Mouse (Mus musculus): ENCODE measurements around the gene Gm49354.
"Not testable (repeated sequence)": the region's sequence is repeated elsewhere in the genome, so short reads cannot be mapped to it uniquely, and the experiment has no call there.

The Gm49354 gene

GRCm38 (mm10) chr13:59768531-59768930 is 13.5 kb downstream of the Gm49354 start:
- in situ Hi-C loops (cut with MboI; ENCODE audit: low sequenced_read_pairs): no loop called here

DNA sequence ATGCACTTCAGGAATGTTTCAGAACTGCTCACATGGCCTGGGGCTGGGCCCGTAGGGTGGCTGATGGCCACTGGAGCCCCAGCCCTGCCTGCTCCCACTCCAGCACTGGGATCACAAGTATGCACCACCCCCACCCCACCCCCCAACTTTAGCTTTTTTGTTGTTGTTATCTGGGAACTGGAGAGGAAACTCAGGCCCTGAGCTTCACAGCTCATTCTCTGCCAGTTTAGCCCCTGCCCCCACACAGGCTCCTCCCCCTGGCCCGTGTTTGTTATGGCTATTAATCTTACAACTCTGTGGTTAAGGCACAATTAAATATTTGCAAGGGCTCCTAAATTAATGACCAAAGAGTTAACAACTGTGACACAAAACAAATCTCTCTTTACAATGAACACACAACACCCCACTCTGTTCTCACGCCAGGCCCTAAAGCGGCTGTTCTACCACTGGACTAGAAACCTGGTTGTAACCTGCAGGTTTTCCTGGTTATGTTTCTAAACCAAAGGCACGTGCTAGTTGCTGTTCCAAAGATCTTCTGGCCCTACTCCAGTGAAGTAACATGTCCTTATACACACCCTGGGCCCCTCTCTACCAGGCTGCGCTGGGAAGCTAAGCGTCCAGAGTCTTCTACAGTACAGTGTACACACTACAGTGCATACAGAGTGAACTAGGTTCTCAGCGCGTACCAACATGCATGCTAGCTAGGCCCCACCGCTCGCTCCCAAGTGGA is 15.1 kb downstream of the Gm49354 start:
- in situ Hi-C loops (cut with MboI; ENCODE audit: low sequenced_read_pairs): no loop called here

GRCm38 (mm10) chr13:59762791-59763190 is 19.3 kb downstream of the Gm49354 start:
- in situ Hi-C loops (cut with MboI; ENCODE audit: low sequenced_read_pairs): no loop called here

DNA sequence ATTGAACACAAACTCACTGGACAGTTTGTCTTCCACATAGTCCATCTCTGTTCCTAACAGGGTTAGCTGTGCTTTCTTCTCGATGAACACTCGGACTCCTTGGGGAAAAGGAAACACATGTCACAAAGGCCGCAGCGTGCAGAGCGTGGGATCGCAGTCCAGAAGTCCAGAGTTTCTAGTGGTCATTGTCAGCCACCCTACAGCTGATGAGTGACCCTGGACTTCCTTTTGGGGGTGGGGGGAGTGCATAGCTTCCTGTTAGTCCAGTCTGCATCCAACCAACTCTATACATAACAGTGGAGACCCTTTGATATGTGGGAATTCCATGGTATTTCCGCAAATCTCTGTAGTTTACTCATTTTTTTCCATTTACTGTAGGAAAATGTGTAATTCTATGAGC is 25.1 kb downstream of the Gm49354 start:
- in situ Hi-C loops (cut with MboI; ENCODE audit: low sequenced_read_pairs): no loop called here

DNA sequence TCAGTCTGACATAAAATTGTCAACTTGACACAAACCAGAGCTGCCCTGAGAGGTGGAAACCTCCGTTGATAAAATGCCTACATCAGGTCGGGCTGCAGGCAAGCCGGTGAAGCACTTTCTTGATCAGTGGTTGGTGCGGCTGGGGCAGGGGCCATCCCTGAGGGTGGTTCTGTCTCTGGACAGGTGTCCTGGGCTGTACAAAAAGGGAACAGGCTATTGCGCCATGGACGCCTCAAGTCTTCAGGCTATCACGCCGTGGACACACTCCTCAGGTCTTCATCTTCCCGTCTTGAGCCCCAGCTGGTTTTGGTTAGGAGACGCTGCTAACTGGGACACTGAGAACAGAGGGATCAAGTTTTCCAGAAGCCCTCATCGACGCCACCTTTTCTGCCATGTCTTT is 31.7 kb downstream of the Gm49354 start:
- in situ Hi-C loops (cut with MboI; ENCODE audit: low sequenced_read_pairs): no loop called here

GRCm38 (mm10) chr13:59746711-59747110 is 35.3 kb downstream of the Gm49354 start, which contains the start of gene 1700014D04Rik:
Gene 1700014D04Rik (minus strand): TSS chr13:59746752.
- in situ Hi-C loops (cut with MboI; ENCODE audit: low sequenced_read_pairs): loop anchor here (25.0 kb wide), 1 partner anchor 309 kb away; no protein-coding TSS in a partner anchor

GRCm38 (mm10) chr13:59746164-59746563 is 35.9 kb downstream of the Gm49354 start:
- in situ Hi-C loops (cut with MboI; ENCODE audit: low sequenced_read_pairs): loop anchor here (25.0 kb wide), 1 partner anchor 309 kb away; no protein-coding TSS in a partner anchor

- in situ Hi-C loops (cut with MboI; ENCODE audit: low sequenced_read_pairs): loop anchor here (25.0 kb wide), 1 partner anchor 308 kb away; no protein-coding TSS in a partner anchor
These were observed 36.6 kb downstream of the Gm49354 start for GRCm38 (mm10) chr13:59745462-59745861.

GRCm38 (mm10) chr13:59741697-59742096 is 40.3 kb downstream of the Gm49354 start:
- in situ Hi-C loops (cut with MboI; ENCODE audit: low sequenced_read_pairs): loop anchor here (25.0 kb wide), 1 partner anchor 304 kb away; no protein-coding TSS in a partner anchor

- in situ Hi-C loops (cut with MboI; ENCODE audit: low sequenced_read_pairs): loop anchor here (25.0 kb wide), 1 partner anchor 304 kb away; no protein-coding TSS in a partner anchor
These were observed 40.9 kb downstream of the Gm49354 start for GRCm38 (mm10) chr13:59741096-59741495.

DNA sequence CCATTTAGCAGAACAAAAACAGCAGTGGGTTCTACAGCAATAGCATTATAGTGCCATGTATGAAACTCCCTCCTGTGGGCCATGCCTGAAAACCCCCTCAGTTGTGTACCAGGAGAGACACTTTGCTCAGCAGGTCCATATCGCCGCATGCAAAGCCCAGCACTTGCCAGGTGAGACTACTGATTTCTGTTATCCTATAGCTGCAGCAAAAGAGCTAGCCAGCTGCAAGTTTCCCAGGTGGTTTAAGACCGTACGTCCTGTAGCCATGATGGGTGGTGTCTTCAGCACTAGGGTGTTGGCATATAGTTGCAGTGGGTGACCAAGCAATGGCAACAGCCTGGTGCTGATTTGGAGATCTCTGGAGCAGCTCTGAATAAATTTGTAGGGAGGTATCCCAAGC is 42.6 kb downstream of the Gm49354 start:
- in situ Hi-C loops (cut with MboI; ENCODE audit: low sequenced_read_pairs): loop anchor here (25.0 kb wide), 1 partner anchor 302 kb away; no protein-coding TSS in a partner anchor

DNA sequence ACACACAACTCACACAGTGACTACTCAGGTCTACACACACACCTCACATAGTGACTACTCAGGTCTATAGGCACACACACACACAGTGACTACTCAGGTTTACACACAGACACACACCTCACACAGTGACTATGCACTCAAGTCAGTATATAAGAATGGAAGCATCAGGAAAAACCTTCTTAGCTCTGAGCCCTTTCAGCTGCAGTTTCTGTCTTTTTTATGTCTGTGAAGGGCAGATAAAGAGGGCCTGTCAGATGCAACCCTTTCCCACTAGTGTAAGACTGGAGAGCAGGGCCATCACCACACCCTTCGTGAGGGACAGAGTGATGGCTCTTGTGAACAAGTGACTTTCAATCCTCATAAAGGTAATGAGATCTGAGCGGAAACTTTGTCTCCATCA is 43.6 kb downstream of the Gm49354 start:
- in situ Hi-C loops (cut with MboI; ENCODE audit: low sequenced_read_pairs): loop anchor here (25.0 kb wide), 1 partner anchor 301 kb away; no protein-coding TSS in a partner anchor

DNA sequence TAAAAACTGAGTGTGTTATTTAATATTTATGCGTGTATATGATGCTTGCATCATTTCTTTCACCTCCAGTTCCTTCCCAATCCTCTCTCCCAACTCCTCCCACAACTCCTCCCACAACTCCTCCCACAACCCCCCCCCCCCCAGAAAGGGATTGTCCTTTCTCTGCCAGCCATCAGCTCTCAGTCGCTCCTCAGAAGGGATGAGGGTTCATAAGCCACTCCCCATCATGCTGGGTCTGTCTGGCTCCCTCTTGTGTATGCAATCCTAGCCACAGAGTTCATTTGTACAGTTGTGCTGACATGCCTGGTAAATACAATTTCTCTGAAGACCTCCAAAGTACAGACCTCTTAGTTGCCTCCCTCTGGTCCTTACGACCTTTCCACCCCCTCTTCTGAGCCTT is 46.9 kb downstream of the Gm49354 start:
- in situ Hi-C loops (cut with MboI; ENCODE audit: low sequenced_read_pairs): loop anchor here (25.0 kb wide), 1 partner anchor 298 kb away; no protein-coding TSS in a partner anchor

- in situ Hi-C loops (cut with MboI; ENCODE audit: low sequenced_read_pairs): loop anchor here (25.0 kb wide), 1 partner anchor 297 kb away; no protein-coding TSS in a partner anchor
These were observed 47.7 kb downstream of the Gm49354 start for GRCm38 (mm10) chr13:59734347-59734746.

- in situ Hi-C loops (cut with MboI; ENCODE audit: low sequenced_read_pairs): loop anchor here (25.0 kb wide), 1 partner anchor 297 kb away; no protein-coding TSS in a partner anchor
These were observed 48.1 kb downstream of the Gm49354 start for GRCm38 (mm10) chr13:59733936-59734335.

DNA sequence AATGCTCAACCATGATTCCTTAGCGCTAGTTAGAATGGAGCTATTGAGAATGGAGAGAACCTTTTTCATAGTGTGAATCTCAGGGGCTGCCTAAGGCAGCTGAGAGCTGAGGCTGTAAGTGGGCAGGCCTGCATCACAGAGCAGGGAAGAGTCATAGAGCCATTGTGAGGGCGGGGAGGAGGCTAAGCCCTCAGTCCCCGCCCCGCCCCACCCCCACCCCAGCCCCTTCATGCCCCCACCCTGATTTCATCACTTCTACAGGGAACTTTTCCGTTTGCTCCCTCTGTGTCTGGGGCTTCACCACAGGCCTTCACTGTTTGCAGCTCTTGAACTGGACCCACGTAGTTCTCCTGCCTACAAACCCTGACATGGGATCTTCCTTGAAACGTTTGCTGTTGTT is 50.4 kb downstream of the Gm49354 start, which contains the start of gene Spata31d1d:
Gene Spata31d1d (minus strand): TSS at position 101 of the 400 bp plus-strand sequence.
- in situ Hi-C loops (cut with MboI; ENCODE audit: low sequenced_read_pairs): loop anchor here (25.0 kb wide), 1 partner anchor 294 kb away; no protein-coding TSS in a partner anchor

DNA sequence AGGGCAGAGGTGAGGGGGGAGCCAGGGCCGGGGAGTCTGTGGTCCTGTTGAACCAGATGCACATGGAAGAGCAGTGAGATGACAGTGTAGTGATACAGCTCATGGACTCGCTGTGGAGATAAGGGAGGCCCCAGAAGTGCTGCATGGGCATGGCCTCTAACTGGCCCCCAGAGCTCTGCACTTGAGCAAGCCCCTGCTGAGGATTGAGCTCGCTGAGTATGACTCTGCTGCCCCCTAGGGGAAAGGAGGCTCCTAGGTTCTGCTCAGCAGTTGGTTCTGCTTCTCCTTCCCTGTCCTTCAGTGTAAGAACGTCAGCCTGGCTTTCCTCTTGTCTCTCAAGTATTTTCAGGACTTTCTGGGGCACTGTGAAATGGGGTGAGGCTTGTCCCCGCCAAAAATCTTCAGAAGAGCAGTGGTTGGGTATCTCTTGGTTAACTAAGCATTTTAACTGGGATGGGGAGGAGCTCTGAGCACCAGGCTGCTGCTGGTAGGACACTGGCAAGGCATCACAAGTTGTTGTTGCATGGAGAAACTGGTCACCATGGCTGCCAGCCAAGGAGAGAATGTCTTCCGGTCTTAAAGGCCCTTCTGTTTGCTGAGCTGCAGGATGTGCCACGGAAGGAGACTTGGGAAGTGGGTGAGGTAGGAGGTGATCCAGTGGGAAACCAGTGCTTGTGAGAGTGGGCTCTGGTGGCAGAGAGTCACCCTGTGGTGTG is 53.5 kb downstream of the Gm49354 start:
- in situ Hi-C loops (cut with MboI; ENCODE audit: low sequenced_read_pairs): loop anchor here (25.0 kb wide), 1 partner anchor 291 kb away; no protein-coding TSS in a partner anchor

DNA sequence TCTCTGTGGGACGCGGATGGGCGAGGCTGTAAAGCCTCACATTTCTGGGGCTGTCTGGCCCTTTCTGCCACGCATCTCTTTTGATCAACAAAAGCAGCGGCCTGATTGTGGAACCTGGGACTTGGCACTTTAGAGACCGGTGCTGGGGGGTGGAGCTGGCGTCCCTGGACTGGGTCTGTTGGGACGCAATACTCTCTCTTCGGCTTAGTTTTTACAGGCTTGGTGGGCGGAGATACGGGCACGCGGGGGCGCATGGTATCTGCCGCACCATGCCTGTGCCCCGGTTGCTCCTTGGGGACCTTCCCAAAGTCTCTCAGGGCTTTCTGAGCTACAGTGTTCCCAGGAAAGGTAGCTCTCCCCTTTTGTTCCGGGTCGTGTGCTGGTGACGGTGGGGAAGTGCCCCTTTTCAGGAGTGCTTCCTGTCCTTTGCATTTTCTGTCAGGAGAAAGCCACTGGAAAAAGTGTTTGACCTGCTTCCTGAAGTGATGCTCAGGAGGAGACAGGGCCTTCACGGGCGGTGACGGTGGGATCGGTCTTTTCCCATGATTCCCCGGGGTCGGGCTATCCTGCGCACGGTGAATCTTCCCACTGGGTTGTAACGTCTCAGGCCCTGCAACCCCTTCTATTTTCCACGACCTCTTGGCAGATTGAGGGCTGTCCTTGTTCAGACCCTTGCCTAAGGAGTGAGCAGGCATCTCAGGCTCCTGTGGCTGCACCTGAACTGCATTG is 55.7 kb downstream of the Gm49354 start:
- in situ Hi-C loops (cut with MboI; ENCODE audit: low sequenced_read_pairs): loop anchor here (25.0 kb wide), 1 partner anchor 289 kb away; no protein-coding TSS in a partner anchor

GRCm38 (mm10) chr13:59722089-59722488 is 60.0 kb downstream of the Gm49354 start:
- in situ Hi-C loops (cut with MboI; ENCODE audit: low sequenced_read_pairs): not testable (repeated sequence)

DNA sequence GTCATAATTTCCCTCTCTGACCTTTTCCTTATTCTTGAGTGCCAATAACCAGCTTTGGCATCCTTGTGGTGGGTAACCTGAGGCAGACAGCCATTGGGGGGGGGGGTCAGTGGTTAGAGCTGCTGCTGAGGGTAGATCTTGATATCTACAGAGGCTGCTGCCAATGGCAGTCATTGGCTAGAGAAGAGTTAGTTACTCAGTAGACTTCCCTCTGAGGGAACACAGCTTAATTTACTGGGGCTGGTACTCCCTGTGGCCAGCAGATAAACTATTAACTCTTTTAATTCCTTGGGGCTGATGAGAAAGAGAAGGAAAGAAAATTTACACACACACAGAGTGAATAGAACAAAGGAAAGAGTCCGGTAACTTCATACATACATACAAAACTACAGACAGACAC is 62.6 kb downstream of the Gm49354 start:
- in situ Hi-C loops (cut with MboI; ENCODE audit: low sequenced_read_pairs): no loop called here
